17 mouse cellular contexts compared by ENCODE assay signal in the genomic region with DNA sequence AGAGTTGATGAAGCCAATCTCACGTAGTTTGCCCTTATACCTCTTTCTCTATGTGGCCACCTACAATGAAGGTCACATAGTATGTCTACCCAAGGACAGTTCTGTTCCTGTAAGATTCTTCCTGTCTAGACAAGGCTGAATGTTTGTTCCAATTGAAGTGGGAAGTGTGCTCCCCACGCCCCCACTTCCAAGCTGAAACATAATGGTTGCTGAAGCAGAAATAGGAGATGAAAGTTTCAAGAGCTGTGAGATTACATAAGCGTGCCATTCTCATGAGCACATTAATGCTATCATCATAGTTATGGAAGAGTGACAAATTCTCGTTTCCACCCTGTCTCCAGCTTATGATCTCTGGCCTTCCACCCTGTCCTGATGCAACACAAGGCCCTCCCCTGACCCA.
"Had no signal": no experiment of that assay in that cellular context is flagged by ENCODE, and none has a peak within 500 bp of the region (broad histone marks: within the 10 kb centered on the region; RNA-seq: fewer than 3 reads in every experiment).

No protein-coding gene starts in this region.

- DNase-seq: gastrocnemius, adult 2 months; gastrocnemius, postnatal 10 days; gastrocnemius, postnatal 25 days; heart, adult 18-20 months; heart, postnatal 10 days; heart, postnatal 4 days; kidney, adult 18-20 months; kidney, adult 8-10 months; kidney, postnatal 10 days; kidney, postnatal 25 days; kidney, postnatal 4 days; liver had no signal

- ATAC-seq: forebrain, embryonic 16.5 days; hindbrain, embryonic 16.5 days; inflammation-experienced regulatory T-cells, adult 6 months; intestine, embryonic 15.5 days; intestine, postnatal 0 days had no signal
